Mouse (Mus musculus): ENCODE data around the gene Osbpl5.

GRCm38 (mm10) chr7:143757027-143757390 is 224 bp upstream of the Osbpl5 start:
- TF ChIP-seq MAFK (IDR thresholded peaks at IDR 0.05; ENCODE audit: insufficient read depth, low read depth, low read length), result no peak
- TF ChIP-seq HCFC1 (IDR thresholded peaks at IDR 0.05; ENCODE audit: borderline replicate concordance, insufficient read depth, low read length), result no peak
- no peak for TF ChIP-seq CHD2 (IDR thresholded peaks at IDR 0.05; ENCODE audit: low read depth, low read length)

All from ES-E14 (cell line).